Mouse (Mus musculus): ENCODE data around the gene Inafm1. TPM values are rescaled to one million over a fixed set of nuclear protein-coding genes. Genes with fewer than 3 reads are reported as not detected.
"Not testable (repeated sequence)": the region's sequence is repeated elsewhere in the genome, so short reads cannot be mapped to it uniquely, and the experiment has no call there.

Gene Inafm1
- polyA plus RNA-seq, 1 experiment = not detected

GRCm38 (mm10) chr7:16312011-16312671 lies 38.7 kb upstream of the Inafm1 start:
- Histone ChIP-seq H3K4me1 (ENCODE audit: control insufficient read depth, insufficient read depth, low read length) (peaks cover 38% of the 10 kb centered on the region), H3K4me3 (ENCODE audit: insufficient read depth, low read depth, low read length) (peak overlapping the region; percentile 92), H3K27ac (ENCODE audit: insufficient read depth, low read depth, low read length) (no peak overlapping the region; the same call in 1 of the 2 replicates)
- TF ChIP-seq POLR2A (IDR thresholded peaks at IDR 0.05; ENCODE audit: insufficient read depth, low read depth, low read length) = no peak
- TF ChIP-seq CTCF (IDR thresholded peaks at IDR 0.05; ENCODE audit: insufficient read depth, low read depth, low read length) = no peak
- under 1% methylated on average over 46 of the region's 49 CpGs for WGBS

- Histone ChIP-seq H3K27ac (ENCODE audit: insufficient read depth, low read depth, low read length) (0 out of 2 replicates have a peak overlapping the region, but pooled peaks have one; percentile 56), H3K4me1 (ENCODE audit: control insufficient read depth, insufficient read depth, low read length) (peaks cover 38% of the 10 kb centered on the region), H3K4me3 (ENCODE audit: insufficient read depth, low read depth, low read length) (peak overlapping the region; percentile 92)
- TF ChIP-seq CTCF (IDR thresholded peaks at IDR 0.05; ENCODE audit: insufficient read depth, low read depth, low read length) (no peak), POLR2A (IDR thresholded peaks at IDR 0.05; ENCODE audit: insufficient read depth, low read depth, low read length) (no peak)
- 1% methylated on average over 14 of the region's 14 CpGs for WGBS
These were observed 38.1 kb upstream of the Inafm1 start for GRCm38 (mm10) chr7:16311453-16312004.

- Histone ChIP-seq H3K4me3 (ENCODE audit: insufficient read depth, low read depth, low read length) (peak overlapping the region; percentile 92), H3K27ac (ENCODE audit: insufficient read depth, low read depth, low read length) (peak overlapping the region; percentile 56), H3K4me1 (ENCODE audit: control insufficient read depth, insufficient read depth, low read length) (peaks cover 38% of the 10 kb centered on the region)
- TF ChIP-seq CTCF (IDR thresholded peaks at IDR 0.05; ENCODE audit: insufficient read depth, low read depth, low read length) = no peak
- TF ChIP-seq POLR2A (IDR thresholded peaks at IDR 0.05; ENCODE audit: insufficient read depth, low read depth, low read length) = no peak
- WGBS = 0% methylated on average over 30 of the region's 31 CpGs
These were observed 37.4 kb upstream of the Inafm1 start for GRCm38 (mm10) chr7:16310521-16311452.

GRCm38 (mm10) chr7:16310020-16310520 lies 36.7 kb upstream of the Inafm1 start:
- Histone ChIP-seq H3K4me1 (ENCODE audit: control insufficient read depth, insufficient read depth, low read length) (peaks cover 38% of the 10 kb centered on the region), H3K27ac (ENCODE audit: insufficient read depth, low read depth, low read length) (peak overlapping the region; percentile 84), H3K4me3 (ENCODE audit: insufficient read depth, low read depth, low read length) (peak overlapping the region; percentile 92)
- peak; percentile 27; the same call in 1 of the 2 replicates for TF ChIP-seq POLR2A (IDR thresholded peaks at IDR 0.05; ENCODE audit: insufficient read depth, low read depth, low read length)
- TF ChIP-seq CTCF (IDR thresholded peaks at IDR 0.05; ENCODE audit: insufficient read depth, low read depth, low read length) = peak; percentile 88
- WGBS = under 1% methylated on average over 54 of the region's 56 CpGs

GRCm38 (mm10) chr7:16309318-16310019 lies 36.1 kb upstream of the Inafm1 start:
- H3K4me1 ChIP-seq (ENCODE audit: control insufficient read depth, insufficient read depth, low read length) = peaks cover 38% of the 10 kb centered on the region
- H3K4me3 ChIP-seq (ENCODE audit: insufficient read depth, low read depth, low read length) = peak overlapping the region; percentile 92
- peak overlapping the region; percentile 84 for H3K27ac ChIP-seq (ENCODE audit: insufficient read depth, low read depth, low read length)
- TF ChIP-seq POLR2A (IDR thresholded peaks at IDR 0.05; ENCODE audit: insufficient read depth, low read depth, low read length) = no peak
- no peak for TF ChIP-seq CTCF (IDR thresholded peaks at IDR 0.05; ENCODE audit: insufficient read depth, low read depth, low read length)
- under 1% methylated on average over 61 of the region's 61 CpGs for WGBS

- no peak for TF ChIP-seq CTCF (IDR thresholded peaks at IDR 0.05; ENCODE audit: insufficient read depth, low read depth, low read length)
- TF ChIP-seq POLR2A (IDR thresholded peaks at IDR 0.05; ENCODE audit: insufficient read depth, low read depth, low read length) = no peak
These were observed 35.3 kb upstream of the Inafm1 start for GRCm38 (mm10) chr7:16308555-16309317.

GRCm38 (mm10) chr7:16308093-16308492 lies 34.7 kb upstream of the Inafm1 start, which contains the start of gene Bbc3:
TSS of gene Bbc3 (plus strand) at chr7:16308393.
- Histone ChIP-seq H3K4me3 (ENCODE audit: insufficient read depth, low read depth, low read length) (peak within 1 kb of the TSS; percentile 92), H3K4me1 (ENCODE audit: control insufficient read depth, insufficient read depth, low read length) (peaks cover 27% of the 10 kb centered on the region), H3K27ac (ENCODE audit: insufficient read depth, low read depth, low read length) (peak within 1 kb of the TSS; percentile 13; the same call in 1 of the 2 replicates)
- 64% methylated on average over 1 of the region's 1 CpGs for WGBS

More at GRCm38 (mm10) chr7:16308555-16309317, 35.3 kb upstream of the Inafm1 start:
- H3K4me1 ChIP-seq (ENCODE audit: control insufficient read depth, insufficient read depth, low read length) = peaks cover 33% of the 10 kb centered on the region
- WGBS = 39% methylated on average over 16 of the region's 16 CpGs
- peak overlapping the region; percentile 92 for H3K4me3 ChIP-seq (ENCODE audit: insufficient read depth, low read depth, low read length)
- peak overlapping the region; percentile 13; the same call in 1 of the 2 replicates for H3K27ac ChIP-seq (ENCODE audit: insufficient read depth, low read depth, low read length)

GRCm38 (mm10) chr7:16307141-16307540 lies 33.7 kb upstream of the Inafm1 start:
- WGBS = 80% methylated on average over 6 of the region's 6 CpGs
- peaks cover 18% of the 10 kb centered on the region for H3K4me1 ChIP-seq (ENCODE audit: control insufficient read depth, insufficient read depth, low read length)
- not testable (repeated sequence) for H3K27ac ChIP-seq (ENCODE audit: insufficient read depth, low read depth, low read length); H3K4me3 ChIP-seq (ENCODE audit: insufficient read depth, low read depth, low read length)

Measured in olfactory bulb, adult 2 months (tissue).